Mouse (Mus musculus): Measurements from ENCODE around the gene Ccdc33.

Ccdc33 gene

GRCm38 (mm10) chr9:58060677-58061667 lies 57.7 kb downstream of the Ccdc33 start:
- in situ Hi-C loops (cut with MboI; ENCODE audit: low pct_unique_long_range_greater_than_20kb in 1 of 2, low sequenced_read_pairs in 2 of 2, unreplicated experiment in 1 of 2), result no loop called here

GRCm38 (mm10) chr9:58059920-58060319 lies 58.7 kb downstream of the Ccdc33 start:
- in situ Hi-C loops (cut with MboI; ENCODE audit: low pct_unique_long_range_greater_than_20kb in 1 of 2, low sequenced_read_pairs in 2 of 2, unreplicated experiment in 1 of 2), result no loop called here

GRCm38 (mm10) chr9:58055666-58056065 lies 63.0 kb downstream of the Ccdc33 start:
- in situ Hi-C loops (cut with MboI; ENCODE audit: low pct_unique_long_range_greater_than_20kb in 1 of 2, low sequenced_read_pairs in 2 of 2, unreplicated experiment in 1 of 2), result no loop called here

- in situ Hi-C loops (cut with MboI; ENCODE audit: low pct_unique_long_range_greater_than_20kb in 1 of 2, low sequenced_read_pairs in 2 of 2, unreplicated experiment in 1 of 2), result loop anchor here in 1 of 2 experiments (5.0 kb wide), 1 partner anchor 148 kb away; the partner anchor contains the start of genes Islr and Islr2
Measured at GRCm38 (mm10) chr9:58054032-58054431, 64.6 kb downstream of the Ccdc33 start.

- in situ Hi-C loops (cut with MboI; ENCODE audit: low pct_unique_long_range_greater_than_20kb in 1 of 2, low sequenced_read_pairs in 2 of 2, unreplicated experiment in 1 of 2), result loop anchor here in 1 of 2 experiments (5.0 kb wide), 1 partner anchor 149 kb away; the partner anchor contains the start of genes Islr and Islr2
Measured at GRCm38 (mm10) chr9:58053544-58053943, 65.1 kb downstream of the Ccdc33 start.

GRCm38 (mm10) chr9:58053102-58053501 lies 65.5 kb downstream of the Ccdc33 start:
- in situ Hi-C loops (cut with MboI; ENCODE audit: low pct_unique_long_range_greater_than_20kb in 1 of 2, low sequenced_read_pairs in 2 of 2, unreplicated experiment in 1 of 2), result loop anchor here in 1 of 2 experiments (5.0 kb wide), 1 partner anchor 149 kb away; the partner anchor contains the start of genes Islr and Islr2

- in situ Hi-C loops (cut with MboI; ENCODE audit: low pct_unique_long_range_greater_than_20kb in 1 of 2, low sequenced_read_pairs in 2 of 2, unreplicated experiment in 1 of 2), result loop anchor here in 1 of 2 experiments (5.0 kb wide), 1 partner anchor 150 kb away; the partner anchor contains the start of genes Islr and Islr2
Measured at GRCm38 (mm10) chr9:58051937-58052336, 66.7 kb downstream of the Ccdc33 start.

GRCm38 (mm10) chr9:58049861-58050260 lies 68.8 kb downstream of the Ccdc33 start:
- in situ Hi-C loops (cut with MboI; ENCODE audit: low pct_unique_long_range_greater_than_20kb in 1 of 2, low sequenced_read_pairs in 2 of 2, unreplicated experiment in 1 of 2), result loop anchor here in 1 of 2 experiments (5.0 kb wide), 1 partner anchor 152 kb away; the partner anchor contains the start of genes Islr and Islr2

- in situ Hi-C loops (cut with MboI; ENCODE audit: low pct_unique_long_range_greater_than_20kb in 1 of 2, low sequenced_read_pairs in 2 of 2, unreplicated experiment in 1 of 2), result no loop called here
Measured at GRCm38 (mm10) chr9:58049186-58049585, 69.4 kb downstream of the Ccdc33 start.

GRCm38 (mm10) chr9:58048621-58049020 lies 70.0 kb downstream of the Ccdc33 start:
- in situ Hi-C loops (cut with MboI; ENCODE audit: low pct_unique_long_range_greater_than_20kb in 1 of 2, low sequenced_read_pairs in 2 of 2, unreplicated experiment in 1 of 2), result no loop called here

- in situ Hi-C loops (cut with MboI; ENCODE audit: low pct_unique_long_range_greater_than_20kb in 1 of 2, low sequenced_read_pairs in 2 of 2, unreplicated experiment in 1 of 2), result no loop called here
Measured at GRCm38 (mm10) chr9:58047061-58047460, 71.6 kb downstream of the Ccdc33 start.

GRCm38 (mm10) chr9:58045646-58046045 lies 73.0 kb downstream of the Ccdc33 start:
- in situ Hi-C loops (cut with MboI; ENCODE audit: low pct_unique_long_range_greater_than_20kb in 1 of 2, low sequenced_read_pairs in 2 of 2, unreplicated experiment in 1 of 2), result no loop called here

GRCm38 (mm10) chr9:58044828-58045227 lies 73.8 kb downstream of the Ccdc33 start:
- in situ Hi-C loops (cut with MboI; ENCODE audit: low pct_unique_long_range_greater_than_20kb in 1 of 2, low sequenced_read_pairs in 2 of 2, unreplicated experiment in 1 of 2), result no loop called here

- in situ Hi-C loops (cut with MboI; ENCODE audit: low pct_unique_long_range_greater_than_20kb in 1 of 2, low sequenced_read_pairs in 2 of 2, unreplicated experiment in 1 of 2), result no loop called here
Measured at GRCm38 (mm10) chr9:58043496-58044017, 75.1 kb downstream of the Ccdc33 start.

GRCm38 (mm10) chr9:58042391-58042790 lies 76.2 kb downstream of the Ccdc33 start:
- in situ Hi-C loops (cut with MboI; ENCODE audit: low pct_unique_long_range_greater_than_20kb in 1 of 2, low sequenced_read_pairs in 2 of 2, unreplicated experiment in 1 of 2), result no loop called here

GRCm38 (mm10) chr9:58040977-58041376 lies 77.6 kb downstream of the Ccdc33 start:
- in situ Hi-C loops (cut with MboI; ENCODE audit: low pct_unique_long_range_greater_than_20kb in 1 of 2, low sequenced_read_pairs in 2 of 2, unreplicated experiment in 1 of 2), result no loop called here

GRCm38 (mm10) chr9:58038500-58039168 lies 80.0 kb downstream of the Ccdc33 start:
- in situ Hi-C loops (cut with MboI; ENCODE audit: low pct_unique_long_range_greater_than_20kb in 1 of 2, low sequenced_read_pairs in 2 of 2, unreplicated experiment in 1 of 2), result loop anchor here in 1 of 2 experiments (5.0 kb wide), 1 partner anchor 164 kb away; the partner anchor contains the start of genes Islr and Islr2

GRCm38 (mm10) chr9:58036961-58037360 lies 81.7 kb downstream of the Ccdc33 start:
- in situ Hi-C loops (cut with MboI; ENCODE audit: low pct_unique_long_range_greater_than_20kb in 1 of 2, low sequenced_read_pairs in 2 of 2, unreplicated experiment in 1 of 2), result loop anchor here in 1 of 2 experiments (5.0 kb wide), 1 partner anchor 165 kb away; the partner anchor contains the start of genes Islr and Islr2
